Mouse (Mus musculus) embryo, embryonic 10 days (tissue): ENCODE measurements at regions not wholly inside any gene's neighbourhood (a gene's known extent, or its start where the extent isn't known, plus 50 kb on each side); places are given as distances from the start of the nearest gene placed in this dataset.
A peak's percentile ranks its signal among the peaks of the same experiment; 100 is the strongest.

Experiments used
- DNase-seq: peaks from one replicate; pipeline ENCODE4 v3.0.0-alpha.2; 2015; ENCODE audit warnings: low spot score

DNA sequence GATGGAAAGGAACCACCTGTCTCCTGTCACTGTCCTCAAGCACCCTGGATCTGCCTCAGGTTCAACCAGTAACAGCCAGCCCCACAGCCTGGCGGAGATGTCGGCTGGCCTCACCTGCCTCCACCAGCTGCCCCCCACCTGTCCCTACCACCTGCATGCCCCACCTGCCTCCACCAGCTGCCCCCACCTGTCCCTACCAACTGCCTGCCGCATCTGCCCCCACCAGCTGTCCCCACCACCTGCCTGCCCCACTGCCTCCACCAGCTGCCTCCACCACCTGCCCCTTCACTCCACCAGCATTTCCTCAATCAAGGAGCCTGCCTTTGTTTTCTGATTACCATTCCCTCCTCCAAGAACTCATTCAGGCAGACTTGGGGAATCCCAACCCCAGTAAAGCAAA lies 68.9 kb upstream of the Smyd2 start:
- DNase-seq = no peak

GRCm38 (mm10) chr1:189990046-189990622 lies 68.0 kb upstream of the Smyd2 start:
- DNase-seq = peak; percentile 60

DNA sequence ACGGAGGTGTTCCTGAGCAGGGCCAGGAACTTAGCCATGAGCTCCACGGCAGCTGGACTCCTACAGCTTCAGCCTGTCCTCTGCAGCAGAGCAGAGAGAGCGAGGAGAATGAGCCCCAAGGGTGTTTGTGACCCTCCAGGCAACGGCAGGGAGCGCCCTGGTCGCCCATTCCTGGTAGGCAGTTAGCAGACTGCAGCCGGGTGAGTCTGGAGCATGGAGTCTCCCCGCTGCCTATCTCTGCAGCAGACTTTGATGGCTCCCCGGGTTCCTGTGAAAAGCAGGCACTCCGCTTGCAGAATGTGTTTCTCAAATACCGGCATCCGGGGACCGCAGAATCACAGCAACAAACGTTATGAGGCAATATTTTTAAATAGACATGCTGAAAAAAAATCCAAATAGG lies 67.2 kb upstream of the Smyd2 start:
- DNase-seq = no peak

DNA sequence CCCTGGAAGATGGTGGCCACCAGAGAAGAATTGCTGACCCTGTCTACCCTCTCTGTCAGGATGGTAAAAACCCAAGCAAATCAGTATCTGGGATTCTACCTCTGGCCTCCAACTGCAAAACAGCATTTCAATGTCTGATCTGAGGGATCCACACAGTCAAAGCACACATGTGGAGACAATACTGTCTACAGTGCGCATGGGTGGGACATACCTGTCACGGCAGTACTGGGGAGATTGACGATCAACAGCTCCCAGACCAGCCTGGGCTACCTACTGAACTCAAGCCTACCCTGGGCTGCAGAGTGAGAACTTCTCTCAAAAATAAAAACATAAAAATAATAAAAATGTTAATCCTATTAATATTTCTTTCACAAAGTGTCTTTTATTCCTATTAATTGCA lies 66.7 kb upstream of the Smyd2 start:
- DNase-seq = no peak

DNA sequence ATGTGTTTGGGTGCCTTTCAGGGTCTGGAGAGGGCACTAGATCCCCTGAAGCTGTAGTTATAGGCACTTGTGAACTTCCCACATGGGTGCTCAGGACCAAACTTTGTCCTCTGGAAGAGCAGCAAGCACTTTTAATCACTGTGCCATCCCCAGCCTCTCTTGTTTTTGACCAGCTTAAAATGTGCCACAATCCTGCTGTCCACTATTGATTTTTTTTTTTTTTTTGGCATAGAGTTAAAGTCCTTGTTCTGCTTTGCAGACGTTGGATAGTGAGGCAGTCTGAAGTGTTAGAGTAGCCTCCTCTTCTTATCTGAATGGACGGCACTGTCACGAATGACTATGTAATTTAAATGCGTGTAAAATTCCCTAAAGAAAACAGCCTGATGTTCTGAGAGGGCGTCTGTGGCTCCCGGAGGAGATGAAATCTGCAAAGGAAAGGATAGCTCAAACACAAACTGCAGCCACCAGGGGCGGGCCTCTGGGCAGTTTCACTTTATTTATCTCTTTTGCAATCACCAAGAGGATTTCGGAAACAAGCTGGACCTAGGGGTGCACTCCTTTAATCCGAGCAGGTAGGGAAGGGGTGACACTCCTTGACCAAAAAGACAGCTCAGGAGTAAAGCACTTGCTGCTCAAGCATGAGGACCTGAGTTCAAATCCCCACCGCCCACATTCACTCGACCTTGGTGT lies 63.5 kb upstream of the Smyd2 start:
- no peak for DNase-seq

DNA sequence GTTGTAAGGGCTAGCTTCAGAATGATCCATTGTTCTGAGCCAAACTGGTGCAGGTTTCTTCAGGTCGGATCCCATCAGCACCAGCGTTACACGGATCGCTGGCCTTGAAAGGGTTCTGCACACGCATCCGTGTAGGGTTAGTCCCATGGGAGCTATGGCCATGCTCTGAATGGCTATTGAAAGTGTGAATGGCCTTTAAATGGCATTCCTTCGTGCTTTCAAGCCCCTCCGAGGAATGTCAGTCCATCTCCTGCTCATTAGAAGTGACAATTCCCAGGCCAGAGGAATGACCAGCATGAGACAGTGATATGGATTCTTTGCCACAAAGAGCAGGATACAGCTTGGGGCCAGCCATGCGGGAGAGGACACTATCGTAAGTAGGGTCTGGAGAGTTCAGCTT lies 56.1 kb upstream of the Smyd2 start:
- peak; percentile 47 for DNase-seq

DNA sequence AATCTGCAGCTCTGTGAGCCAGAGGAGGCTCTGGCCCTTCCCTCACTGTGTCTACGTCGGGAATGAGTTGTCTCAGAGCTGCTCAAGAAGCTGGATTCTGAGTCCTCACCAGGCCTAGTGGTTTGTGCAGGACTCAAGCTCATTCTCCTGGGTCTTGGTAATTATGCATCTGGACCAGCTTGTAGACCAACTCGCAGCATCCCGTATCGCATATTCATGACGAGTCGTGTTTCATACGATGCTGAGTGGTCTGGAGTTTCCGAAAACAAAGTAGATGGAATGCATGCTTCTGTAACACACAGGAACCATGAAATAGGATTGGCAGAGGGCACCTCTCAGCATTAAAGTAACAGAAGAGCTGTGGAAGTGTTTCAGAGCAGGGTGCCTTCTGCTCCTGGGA lies 53.5 kb upstream of the Smyd2 start:
- no peak for DNase-seq

GRCm38 (mm10) chr1:189972790-189973406 lies 50.7 kb upstream of the Smyd2 start:
- peak; percentile 94 for DNase-seq
